Mouse (Mus musculus) stomach, postnatal 0 days (tissue): ENCODE measurements around the gene Ada. TPM values are rescaled to one million over a fixed set of nuclear protein-coding genes. Genes with fewer than 3 reads are reported as not detected.

Source experiments
- ATAC-seq: fragments of 200-750 bp; cut with Nextera tagmentation; 2 replicates; pipeline ENCODE4 v1.8.0; 2017; ENCODE audit not compliant: low FRiP score, low TSS enrichment
- DNase-seq: peaks from one replicate; pipeline ENCODE4 v3.0.0-alpha.2; 2016; ENCODE audit warnings: low spot score
- H3K27ac ChIP-seq: fragments of 300-500 bp; sonication (generic); replicated peaks from 2 replicates; pipeline ENCODE4 v1.5.1; 2014; ENCODE audit warnings: mild to moderate bottlenecking, control low read depth
- H3K27me3 ChIP-seq: fragments of 300-500 bp; sonication (generic); 2 replicates; pipeline ENCODE4 v1.6.1; 2014; ENCODE audit warnings: low read length; ENCODE audit not compliant: control insufficient read depth, insufficient read depth
- H3K36me3 ChIP-seq: fragments of 300-500 bp; sonication (generic); 2 replicates; pipeline ENCODE4 v1.6.1; 2014; ENCODE audit warnings: low read length, mixed read lengths; ENCODE audit not compliant: control insufficient read depth, insufficient read depth
- H3K4me1 ChIP-seq: fragments of 300-500 bp; sonication (generic); replicated peaks from 2 replicates; pipeline ENCODE4 v1.6.1; 2014; ENCODE audit warnings: antibody characterized with exemption; ENCODE audit not compliant: control insufficient read depth, insufficient read depth
- H3K4me2 ChIP-seq: fragments of 300-500 bp; sonication (generic); replicated peaks from 2 replicates; pipeline ENCODE4 v1.6.1; 2014; ENCODE audit warnings: low read depth, mild to moderate bottlenecking, control low read depth, moderate library complexity
- H3K4me3 ChIP-seq: fragments of 300-500 bp; sonication (generic); 2 replicates; pipeline ENCODE4 v1.5.1; 2014; ENCODE audit warnings: low read depth, low read length, control low read depth
- H3K9ac ChIP-seq: fragments of 300-500 bp; sonication (generic); 2 replicates; pipeline ENCODE4 v1.6.1; 2014; ENCODE audit warnings: mild to moderate bottlenecking, low read length, control low read depth, mixed read lengths
- H3K9me3 ChIP-seq: fragments of 300-500 bp; sonication (generic); 2 replicates; pipeline ENCODE4 v1.6.1; 2016; ENCODE audit warnings: low read length; ENCODE audit not compliant: control insufficient read depth
- CTCF ChIP-seq: IDR thresholded peaks from 2 replicates; pipeline ENCODE4 v1.5.1; 2016; ENCODE audit warnings: antibody characterized with exemption, low read depth, mild to moderate bottlenecking, moderate library complexity
- EP300 ChIP-seq: optimal IDR thresholded peaks from 2 replicates; pipeline ENCODE3; 2016; ENCODE audit warnings: antibody characterized with exemption
- WGBS: fragments of 180-500 bp; shearing (Covaris S2); extraction: QIAGEN DNeasy Blood & Tissue Kit; methylation state at CpG from one replicate; pipeline ENCODE4 v1.1.7; 2014; 5-methylcytosine and 5-hydroxymethylcytosine counted together
- polyA plus RNA-seq: library from polyadenylated mRNA; unstranded; fragments of >200 nt; fragmentation: Nextera tagmentation; extraction: Ambion mirVana; gene quantifications from 2 replicates; pipeline ENCODE4 v1.2.1, GENCODE M21; 2015

Ada gene
- 9.7 and 13.6 TPM in 2 replicates for polyA plus RNA-seq

DNA sequence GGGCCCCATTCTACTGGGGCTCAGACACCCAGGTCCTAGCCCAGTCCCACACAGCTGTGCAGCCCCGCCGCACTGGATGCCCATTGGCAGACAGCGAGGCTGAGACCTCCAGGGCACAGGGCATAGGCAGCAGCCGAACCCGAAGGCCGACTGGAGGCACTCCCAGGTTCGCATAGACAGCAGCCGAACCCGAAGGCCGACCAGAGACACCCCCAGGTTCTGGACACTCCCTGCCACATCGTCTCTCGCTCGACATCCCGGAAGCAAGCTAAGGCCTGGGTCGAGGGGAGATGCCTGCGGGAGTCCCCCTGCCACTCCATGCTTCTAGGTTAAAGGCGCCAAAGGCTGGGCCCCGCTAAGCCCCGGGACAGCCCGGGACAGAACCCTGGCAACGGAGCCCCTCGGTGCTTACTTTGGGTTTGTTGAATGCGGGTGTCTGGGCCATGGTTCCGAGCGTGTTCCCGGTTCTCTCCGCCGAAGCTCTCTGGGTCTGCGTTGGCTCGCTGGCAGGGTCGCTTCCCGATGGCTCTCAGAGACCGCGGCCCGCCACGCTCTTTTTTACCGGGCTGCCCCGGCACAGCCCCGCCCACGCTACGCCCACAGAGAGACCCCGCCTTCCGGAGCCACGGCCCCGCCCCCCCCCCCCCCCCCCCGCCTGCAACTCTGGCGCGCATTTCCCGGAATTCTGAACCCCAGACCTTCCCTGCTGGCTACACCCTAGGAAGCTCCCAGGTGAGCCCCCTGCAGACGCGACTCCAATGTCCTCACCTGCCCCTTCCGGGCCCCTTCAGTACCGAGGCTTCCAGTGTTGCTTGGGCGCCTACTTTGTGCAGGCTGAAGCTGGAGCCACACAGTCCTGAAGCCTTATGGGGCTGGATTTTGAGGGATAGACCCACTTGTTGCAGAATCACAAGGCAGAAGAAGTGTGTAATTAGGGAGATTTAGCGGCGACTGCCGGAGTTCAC is at the start of gene Ada:
TSS of gene Ada (minus strand) at position 593 of the 965 bp plus-strand sequence.
- TF ChIP-seq EP300 (no peak), CTCF (peak; percentile 26; the same call in 1 of the 2 replicates)
- Histone ChIP-seq H3K36me3 (no peaks in the 10 kb centered on the region), H3K4me1 (peaks cover 2% of the 10 kb centered on the region; the same call in 1 of the 2 replicates), H3K4me3 (peak within 1 kb of the TSS; percentile 53), H3K27ac (no peak within 1 kb of the TSS), H3K9ac (peak within 1 kb of the TSS; percentile 63), H3K9me3 (no peaks in the 10 kb centered on the region), H3K4me2 (peak within 1 kb of the TSS; percentile 99), H3K27me3 (no peaks in the 10 kb centered on the region)
- WGBS = 1% methylated on average over 49 of the region's 57 CpGs
- DNase-seq = peak; percentile 79
- ATAC-seq = peak; percentile 75

GRCm38 (mm10) chr2:163798411-163798810 is 48.4 kb upstream of the Ada start:
- TF ChIP-seq EP300 (no peak), CTCF (no peak)
- Histone ChIP-seq H3K9ac (no peak overlapping the region), H3K36me3 (no peaks in the 10 kb centered on the region), H3K27ac (no peak overlapping the region), H3K27me3 (no peaks in the 10 kb centered on the region), H3K4me1 (no peaks in the 10 kb centered on the region), H3K4me3 (no peak overlapping the region), H3K4me2 (no peak overlapping the region), H3K9me3 (no peaks in the 10 kb centered on the region)
- DNase-seq (no peak), ATAC-seq (0 out of 2 replicates have a peak, but pooled peaks have one; percentile 29)
- WGBS = 54% methylated on average over 7 of the region's 7 CpGs

- ATAC-seq = 0 out of 2 replicates have a peak, but pooled peaks have one; percentile 45
- no peaks in the 10 kb centered on the region for H3K4me1 ChIP-seq
- no peak for TF ChIP-seq EP300
- TF ChIP-seq CTCF = peak; percentile 79
- H3K27ac ChIP-seq = no peak overlapping the region
- no peak overlapping the region for H3K4me2 ChIP-seq
- no peaks in the 10 kb centered on the region for H3K36me3 ChIP-seq
- H3K4me3 ChIP-seq = no peak overlapping the region
- DNase-seq = peak; percentile 45
- 69% methylated on average over 4 of the region's 4 CpGs for WGBS
- no peaks in the 10 kb centered on the region for H3K27me3 ChIP-seq
- no peak overlapping the region for H3K9ac ChIP-seq
- no peaks in the 10 kb centered on the region for H3K9me3 ChIP-seq
Observed at GRCm38 (mm10) chr2:163788484-163788883, 38.4 kb upstream of the Ada start.

DNA sequence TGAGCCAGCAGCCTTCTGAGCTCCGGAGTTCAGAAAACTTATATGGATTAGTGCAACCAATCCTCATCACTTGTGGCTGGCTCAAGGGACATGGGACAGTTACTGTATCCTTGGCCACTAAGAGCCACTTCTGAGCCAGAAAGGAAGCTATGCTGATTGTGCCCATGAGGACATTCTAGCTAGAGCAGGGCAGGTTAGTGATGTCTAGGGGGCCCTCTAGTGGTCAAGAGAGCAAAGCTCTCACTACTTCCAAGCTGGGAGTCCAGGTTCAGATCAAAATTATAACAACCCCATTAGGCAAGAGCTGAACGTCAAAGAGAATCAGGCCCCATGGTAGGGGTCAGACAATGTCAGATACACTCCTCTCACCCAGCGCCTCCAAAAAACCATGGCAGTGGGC is 37.7 kb upstream of the Ada start:
- no peak for TF ChIP-seq EP300
- TF ChIP-seq CTCF = peak; percentile 85
- H3K4me1 ChIP-seq = no peaks in the 10 kb centered on the region
- no peak overlapping the region for H3K27ac ChIP-seq
- no peak overlapping the region for H3K9ac ChIP-seq
- no peaks in the 10 kb centered on the region for H3K27me3 ChIP-seq
- ATAC-seq (peak; percentile 69; the same call in 1 of the 2 replicates), DNase-seq (peak; percentile 44)
- no peak overlapping the region for H3K4me2 ChIP-seq
- H3K36me3 ChIP-seq = no peaks in the 10 kb centered on the region
- no peaks in the 10 kb centered on the region for H3K9me3 ChIP-seq
- H3K4me3 ChIP-seq = no peak overlapping the region
- 46% methylated on average over 3 of the region's 3 CpGs for WGBS

- no peak for DNase-seq
- Histone ChIP-seq H3K27me3 (no peaks in the 10 kb centered on the region), H3K4me3 (no peak overlapping the region), H3K9ac (no peak overlapping the region), H3K4me1 (no peaks in the 10 kb centered on the region), H3K4me2 (no peak overlapping the region), H3K27ac (no peak overlapping the region), H3K9me3 (no peaks in the 10 kb centered on the region), H3K36me3 (no peaks in the 10 kb centered on the region)
- TF ChIP-seq CTCF (no peak), EP300 (no peak)
- ATAC-seq = no peak
- WGBS = 77% methylated on average over 6 of the region's 6 CpGs
Observed at GRCm38 (mm10) chr2:163787086-163787485, 37.0 kb upstream of the Ada start.

DNA sequence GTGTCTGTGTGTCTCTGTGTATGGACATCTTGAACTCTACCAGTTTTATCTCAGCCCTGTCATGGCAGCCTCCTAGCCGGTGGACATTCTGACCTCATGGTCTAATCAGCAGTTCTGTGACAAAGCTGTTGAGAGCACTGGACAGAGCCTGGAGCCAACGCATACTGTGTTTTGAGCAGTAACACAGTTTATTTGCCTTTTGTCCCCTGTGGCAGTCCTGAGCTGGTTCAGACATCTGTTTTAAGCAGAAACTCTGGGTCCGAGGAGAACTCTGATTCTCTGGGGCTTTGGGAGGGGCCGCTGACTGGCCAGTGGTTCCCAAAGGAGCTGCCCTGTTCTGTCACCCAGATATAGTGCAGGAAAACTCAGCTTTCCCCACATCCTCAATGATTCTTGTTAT is 33.9 kb upstream of the Ada start:
- Histone ChIP-seq H3K9ac (no peak overlapping the region), H3K4me1 (no peaks in the 10 kb centered on the region), H3K9me3 (no peaks in the 10 kb centered on the region), H3K27me3 (no peaks in the 10 kb centered on the region), H3K4me2 (no peak overlapping the region), H3K36me3 (no peaks in the 10 kb centered on the region), H3K4me3 (no peak overlapping the region), H3K27ac (no peak overlapping the region)
- no peak for ATAC-seq
- 62% methylated on average over 4 of the region's 4 CpGs for WGBS
- TF ChIP-seq CTCF = no peak
- no peak for TF ChIP-seq EP300
- DNase-seq = no peak
